Mouse (Mus musculus): ENCODE data around the gene Lrrfip1.
A peak's percentile ranks its signal among the peaks of the same experiment; 100 is the strongest.

DNA sequence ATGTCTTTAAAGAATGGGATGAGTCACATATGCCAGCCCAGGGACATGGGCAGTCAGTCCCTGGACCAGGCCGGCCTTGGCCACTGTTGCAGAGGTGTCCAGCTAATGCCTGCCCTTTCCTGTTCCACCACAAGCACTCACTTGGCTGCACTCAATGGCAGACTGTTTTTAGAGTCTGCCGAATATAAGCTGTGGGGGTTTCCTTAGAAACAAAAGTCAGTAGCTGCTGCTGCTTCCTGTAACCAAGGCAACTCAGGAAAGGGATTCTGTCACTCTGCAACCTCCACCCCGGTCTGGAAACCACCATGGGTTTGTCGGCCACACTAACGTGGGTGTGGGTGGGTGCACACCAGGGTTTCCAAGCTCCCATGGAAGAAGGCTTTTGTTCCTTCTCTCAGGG is 63.8 kb downstream of the Lrrfip1 start:
- no peak for TF ChIP-seq POLR2A (IDR thresholded peaks at IDR 0.05; ENCODE audit: insufficient read length, low read depth)
- TF ChIP-seq USF1 (IDR thresholded peaks at IDR 0.05; ENCODE audit: low read depth), result no peak
- TF ChIP-seq CEBPB (IDR thresholded peaks at IDR 0.05; ENCODE audit: insufficient read depth, poor library complexity, severe bottlenecking), result no peak
- peak in 2 of 3 experiments; percentile 18 to 41 for TF ChIP-seq MYOD1 (IDR thresholded peaks at IDR 0.05; ENCODE audit: control insufficient read depth in 1 of 3, insufficient read length in 2 of 3, low read depth in 2 of 3)
- TF ChIP-seq MYOG (IDR thresholded peaks at IDR 0.05; ENCODE audit: control insufficient read depth in 1 of 3, insufficient read depth in 1 of 3, insufficient read length in 2 of 3, low read depth in 2 of 3), result no peak
- no peak for TF ChIP-seq MAX (IDR thresholded peaks at IDR 0.05; ENCODE audit: low read depth)
- TF ChIP-seq TCF3 (IDR thresholded peaks at IDR 0.05; ENCODE audit: insufficient read length, low read depth), result no peak
- TF ChIP-seq E2F4 (IDR thresholded peaks at IDR 0.05; ENCODE audit: insufficient read depth), result no peak
- TF ChIP-seq TCF12 (IDR thresholded peaks at IDR 0.05; ENCODE audit: insufficient read depth, poor library complexity, severe bottlenecking), result no peak
- no peak for TF ChIP-seq POLR2AphosphoS2 (IDR thresholded peaks at IDR 0.05; ENCODE audit: insufficient read length, low read depth)
- no peak for TF ChIP-seq REST (IDR thresholded peaks at IDR 0.05; ENCODE audit: insufficient read depth, insufficient read length)
